In the genomic region with DNA sequence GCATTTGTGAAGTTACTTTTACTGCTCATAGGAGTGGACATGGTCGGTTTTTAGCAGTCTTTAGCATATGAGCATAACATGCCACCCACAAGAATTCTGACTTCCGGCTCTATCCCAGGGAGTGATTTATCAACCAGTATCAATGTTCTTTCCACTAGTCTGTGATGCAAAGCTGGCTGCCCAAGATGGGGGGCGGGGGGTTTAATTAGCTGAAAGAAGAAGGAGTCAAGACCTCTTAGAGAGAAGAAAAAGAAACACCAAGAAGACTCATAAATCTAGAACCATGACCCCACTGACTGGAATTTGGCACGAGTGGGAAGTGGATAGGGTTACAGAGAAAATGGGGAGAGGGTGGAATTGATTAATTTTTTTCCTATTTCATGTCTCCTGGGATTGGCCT, we compare ENCODE assay signal across 13 mouse cellular contexts.
"Had no signal": no experiment of that assay in that cellular context is flagged by ENCODE, and none has a peak within 500 bp of the region (broad histone marks: within the 10 kb centered on the region; RNA-seq: fewer than 3 reads in every experiment).

No protein-coding gene starts in this region.

- H3K36me3 ChIP-seq: liver, embryonic 12.5 days; lung, embryonic 15.5 days; midbrain, embryonic 13.5 days; midbrain, embryonic 15.5 days; neural tube, embryonic 12.5 days; stomach, embryonic 15.5 days had no signal

- H3K9me3 ChIP-seq: liver, embryonic 12.5 days; lung, embryonic 15.5 days; midbrain, embryonic 13.5 days; midbrain, embryonic 15.5 days; neural tube, embryonic 12.5 days; stomach, embryonic 15.5 days had no signal

- H3K4me3 ChIP-seq: liver, embryonic 12.5 days; lung, embryonic 15.5 days; midbrain, embryonic 13.5 days; midbrain, embryonic 15.5 days; neural tube, embryonic 12.5 days; stomach, embryonic 15.5 days had no signal

- H3K27me3 ChIP-seq: liver, embryonic 12.5 days; lung, embryonic 15.5 days; midbrain, embryonic 15.5 days; neural tube, embryonic 12.5 days; stomach, embryonic 15.5 days had no signal

- H3K4me1 ChIP-seq: liver, embryonic 12.5 days; lung, embryonic 15.5 days; stomach, embryonic 15.5 days had no signal

- H3K4me2 ChIP-seq: liver, embryonic 12.5 days; lung, embryonic 15.5 days; midbrain, embryonic 11.5 days; midbrain, embryonic 13.5 days; midbrain, embryonic 15.5 days; neural tube, embryonic 12.5 days; stomach, embryonic 15.5 days had no signal

- DNase-seq: right cerebral cortex, postnatal 14 days; thymus, adult 2 months; thymus, postnatal 14 days; thymus, postnatal 36 days had no signal

- H3K27ac ChIP-seq: liver, embryonic 12.5 days; liver, embryonic 14.5 days; lung, embryonic 15.5 days; midbrain, embryonic 13.5 days; midbrain, embryonic 15.5 days; neural tube, embryonic 12.5 days; stomach, embryonic 15.5 days; stomach, postnatal 0 days had no signal

- H3K9ac ChIP-seq: liver, embryonic 12.5 days; liver, embryonic 14.5 days; lung, embryonic 15.5 days; midbrain, embryonic 13.5 days; midbrain, embryonic 15.5 days; neural tube, embryonic 12.5 days; stomach, embryonic 15.5 days had no signal

- ATAC-seq: liver, embryonic 12.5 days; midbrain, embryonic 13.5 days; midbrain, embryonic 15.5 days had no signal
